Mouse (Mus musculus) stomach, postnatal 0 days (tissue): ENCODE measurements around the gene Car12. TPM values are rescaled to one million over a fixed set of nuclear protein-coding genes. Genes with fewer than 3 reads are reported as not detected.
"Not testable (repeated sequence)": the region's sequence is repeated elsewhere in the genome, so short reads cannot be mapped to it uniquely, and the experiment has no call there.

Experiments used
- ATAC-seq: fragments of 200-750 bp; cut with Nextera tagmentation; 2 replicates; pipeline ENCODE4 v1.8.0; 2017; ENCODE audit not compliant: low FRiP score, low TSS enrichment
- DNase-seq: peaks from one replicate; pipeline ENCODE4 v3.0.0-alpha.2; 2016; ENCODE audit warnings: low spot score
- H3K27ac ChIP-seq: fragments of 300-500 bp; sonication (generic); replicated peaks from 2 replicates; pipeline ENCODE4 v1.5.1; 2014; ENCODE audit warnings: mild to moderate bottlenecking, control low read depth
- H3K27me3 ChIP-seq: fragments of 300-500 bp; sonication (generic); 2 replicates; pipeline ENCODE4 v1.6.1; 2014; ENCODE audit warnings: low read length; ENCODE audit not compliant: control insufficient read depth, insufficient read depth
- H3K36me3 ChIP-seq: fragments of 300-500 bp; sonication (generic); 2 replicates; pipeline ENCODE4 v1.6.1; 2014; ENCODE audit warnings: low read length, mixed read lengths; ENCODE audit not compliant: control insufficient read depth, insufficient read depth
- H3K4me1 ChIP-seq: fragments of 300-500 bp; sonication (generic); replicated peaks from 2 replicates; pipeline ENCODE4 v1.6.1; 2014; ENCODE audit warnings: antibody characterized with exemption; ENCODE audit not compliant: control insufficient read depth, insufficient read depth
- H3K4me2 ChIP-seq: fragments of 300-500 bp; sonication (generic); replicated peaks from 2 replicates; pipeline ENCODE4 v1.6.1; 2014; ENCODE audit warnings: low read depth, mild to moderate bottlenecking, control low read depth, moderate library complexity
- H3K4me3 ChIP-seq: fragments of 300-500 bp; sonication (generic); 2 replicates; pipeline ENCODE4 v1.5.1; 2014; ENCODE audit warnings: low read depth, low read length, control low read depth
- H3K9ac ChIP-seq: fragments of 300-500 bp; sonication (generic); 2 replicates; pipeline ENCODE4 v1.6.1; 2014; ENCODE audit warnings: mild to moderate bottlenecking, low read length, control low read depth, mixed read lengths
- H3K9me3 ChIP-seq: fragments of 300-500 bp; sonication (generic); 2 replicates; pipeline ENCODE4 v1.6.1; 2016; ENCODE audit warnings: low read length; ENCODE audit not compliant: control insufficient read depth
- CTCF ChIP-seq: IDR thresholded peaks from 2 replicates; pipeline ENCODE4 v1.5.1; 2016; ENCODE audit warnings: antibody characterized with exemption, low read depth, mild to moderate bottlenecking, moderate library complexity
- EP300 ChIP-seq: optimal IDR thresholded peaks from 2 replicates; pipeline ENCODE3; 2016; ENCODE audit warnings: antibody characterized with exemption
- WGBS: fragments of 180-500 bp; shearing (Covaris S2); extraction: QIAGEN DNeasy Blood & Tissue Kit; methylation state at CpG from one replicate; pipeline ENCODE4 v1.1.7; 2014; 5-methylcytosine and 5-hydroxymethylcytosine counted together
- polyA plus RNA-seq: library from polyadenylated mRNA; unstranded; fragments of >200 nt; fragmentation: Nextera tagmentation; extraction: Ambion mirVana; gene quantifications from 2 replicates; pipeline ENCODE4 v1.2.1, GENCODE M21; 2015

Gene Car12
- polyA plus RNA-seq, 1 experiment from 2014 or later, result 11.3 TPM

- Histone ChIP-seq H3K27ac (no peak overlapping the region), H3K36me3 (no peaks in the 10 kb centered on the region), H3K4me1 (no peaks in the 10 kb centered on the region), H3K4me3 (no peak overlapping the region), H3K4me2 (no peak overlapping the region), H3K9ac (no peak overlapping the region), H3K27me3 (no peaks in the 10 kb centered on the region), H3K9me3 (no peaks in the 10 kb centered on the region)
- TF ChIP-seq EP300 (no peak), CTCF (no peak)
- DNase-seq (no peak), ATAC-seq (no peak)
- 71% methylated on average over 1 of the region's 1 CpGs for WGBS
Observed at GRCm38 (mm10) chr9:66760991-66761390, 47.5 kb downstream of the Car12 start.

GRCm38 (mm10) chr9:66768721-66769120 is 55.2 kb downstream of the Car12 start:
- ATAC-seq (0 out of 2 replicates have a peak, but pooled peaks have one; percentile 6), DNase-seq (no peak)
- Histone ChIP-seq H3K4me3 (no peak overlapping the region), H3K4me2 (no peak overlapping the region), H3K4me1 (no peaks in the 10 kb centered on the region), H3K27ac (no peak overlapping the region), H3K27me3 (no peaks in the 10 kb centered on the region), H3K9me3 (no peaks in the 10 kb centered on the region), H3K36me3 (no peaks in the 10 kb centered on the region), H3K9ac (no peak overlapping the region)
- no peak for TF ChIP-seq CTCF
- 87% methylated on average over 1 of the region's 1 CpGs for WGBS

- H3K27ac ChIP-seq, result no peak overlapping the region
- ATAC-seq (peak; percentile 86), DNase-seq (peak; percentile 63)
- H3K4me3 ChIP-seq, result no peak overlapping the region
- H3K36me3 ChIP-seq, result no peaks in the 10 kb centered on the region
- H3K27me3 ChIP-seq, result no peaks in the 10 kb centered on the region
- H3K4me2 ChIP-seq, result no peak overlapping the region
- H3K9ac ChIP-seq, result no peak overlapping the region
- H3K9me3 ChIP-seq, result no peaks in the 10 kb centered on the region
- TF ChIP-seq EP300, result no peak
- TF ChIP-seq CTCF, result no peak
- no peaks in the 10 kb centered on the region for H3K4me1 ChIP-seq
- 51% methylated on average over 3 of the region's 3 CpGs for WGBS
Observed at GRCm38 (mm10) chr9:66769275-66769674, 55.8 kb downstream of the Car12 start.

GRCm38 (mm10) chr9:66770701-66771100 is 57.2 kb downstream of the Car12 start:
- TF ChIP-seq EP300 (no peak), CTCF (no peak)
- no peaks in the 10 kb centered on the region for H3K4me1 ChIP-seq
- no peaks in the 10 kb centered on the region for H3K27me3 ChIP-seq
- H3K27ac ChIP-seq, result no peak overlapping the region
- no peaks in the 10 kb centered on the region for H3K36me3 ChIP-seq
- no peak overlapping the region for H3K4me3 ChIP-seq
- no peaks in the 10 kb centered on the region for H3K9me3 ChIP-seq
- H3K4me2 ChIP-seq, result no peak overlapping the region
- ATAC-seq, result no peak
- H3K9ac ChIP-seq, result no peak overlapping the region
- no peak for DNase-seq

GRCm38 (mm10) chr9:66784552-66784951 is 71.1 kb downstream of the Car12 start:
- not testable (repeated sequence) for H3K9me3 ChIP-seq, H3K27me3 ChIP-seq, DNase-seq, H3K4me2 ChIP-seq, H3K4me3 ChIP-seq, H3K36me3 ChIP-seq, H3K4me1 ChIP-seq, H3K9ac ChIP-seq, H3K27ac ChIP-seq, ATAC-seq
- no CpG with 5 or more reads among the region's 3 CpGs for WGBS
- peak; percentile 54 for TF ChIP-seq CTCF

GRCm38 (mm10) chr9:66787821-66788220 is 74.3 kb downstream of the Car12 start:
- 7% methylated on average over 2 of the region's 2 CpGs for WGBS
- DNase-seq, result no peak
- no peak overlapping the region for H3K27ac ChIP-seq
- no peaks in the 10 kb centered on the region for H3K27me3 ChIP-seq
- H3K4me1 ChIP-seq, result no peaks in the 10 kb centered on the region
- H3K4me2 ChIP-seq, result no peak overlapping the region
- H3K9me3 ChIP-seq, result no peaks in the 10 kb centered on the region
- no peaks in the 10 kb centered on the region for H3K36me3 ChIP-seq
- ATAC-seq, result no peak
- H3K9ac ChIP-seq, result no peak overlapping the region
- peak; percentile 85 for TF ChIP-seq CTCF
- TF ChIP-seq EP300, result no peak
- no peak overlapping the region for H3K4me3 ChIP-seq
